Mouse (Mus musculus) thymus, postnatal 10 days (tissue): ENCODE results near the gene Deaf1.

Source experiments
- DNase-seq, 2 experiments: peaks; one replicate each; pipeline ENCODE4 v3.0.0; 2021; ENCODE audit warnings: low spot score in 2 of 2

The Deaf1 gene

GRCm38 (mm10) chr7:141327469-141328372 lies at the start of gene Deaf1, which contains the start of gene Tmem80:
Gene Deaf1 (minus strand): TSS chr7:141327690.
Gene Tmem80 (plus strand): TSS chr7:141327739.
- DNase-seq = peak; percentile 96 to 98

- DNase-seq = no peak
Observed at GRCm38 (mm10) chr7:141374399-141374798, 46.9 kb upstream of the Deaf1 start.

- no peak for DNase-seq
Observed at GRCm38 (mm10) chr7:141373611-141374010, 46.1 kb upstream of the Deaf1 start.

GRCm38 (mm10) chr7:141371942-141372595 lies 44.6 kb upstream of the Deaf1 start:
- DNase-seq = no peak

- no peak for DNase-seq
Observed at GRCm38 (mm10) chr7:141369918-141370317, 42.4 kb upstream of the Deaf1 start.

- DNase-seq = no peak
Observed at GRCm38 (mm10) chr7:141367358-141367757, 39.9 kb upstream of the Deaf1 start.

- no peak for DNase-seq
Observed at GRCm38 (mm10) chr7:141365049-141365445, 37.6 kb upstream of the Deaf1 start.

GRCm38 (mm10) chr7:141364349-141365048 lies 37.0 kb upstream of the Deaf1 start:
- no peak for DNase-seq

GRCm38 (mm10) chr7:141363752-141364125 lies 36.2 kb upstream of the Deaf1 start:
- DNase-seq = no peak

- DNase-seq = peak; percentile 41 to 67
Observed at GRCm38 (mm10) chr7:141363106-141363751, 35.7 kb upstream of the Deaf1 start.

- DNase-seq = peak in 1 of 2 experiments; percentile 19
Observed at GRCm38 (mm10) chr7:141361510-141361909, 34.0 kb upstream of the Deaf1 start.

GRCm38 (mm10) chr7:141356971-141357370 lies 29.5 kb upstream of the Deaf1 start:
- DNase-seq = no peak

- DNase-seq = no peak
Observed at GRCm38 (mm10) chr7:141355626-141356326, 28.3 kb upstream of the Deaf1 start.

- DNase-seq = no peak
Observed at GRCm38 (mm10) chr7:141355051-141355450, 27.6 kb upstream of the Deaf1 start.

GRCm38 (mm10) chr7:141351061-141351460 lies 23.6 kb upstream of the Deaf1 start:
- DNase-seq = no peak

GRCm38 (mm10) chr7:141344787-141345186 lies 17.3 kb upstream of the Deaf1 start:
- DNase-seq = no peak

- no peak for DNase-seq
Observed at GRCm38 (mm10) chr7:141343696-141344095, 16.2 kb upstream of the Deaf1 start.

GRCm38 (mm10) chr7:141343230-141343629 lies 15.7 kb upstream of the Deaf1 start:
- DNase-seq = no peak

- DNase-seq = no peak
Observed at GRCm38 (mm10) chr7:141341689-141342226, 14.3 kb upstream of the Deaf1 start.

- no peak for DNase-seq
Observed at GRCm38 (mm10) chr7:141340476-141340875, 13.0 kb upstream of the Deaf1 start.

GRCm38 (mm10) chr7:141340023-141340422 lies 12.5 kb upstream of the Deaf1 start:
- DNase-seq = no peak
